Mouse (Mus musculus) urinary bladder, adult 18-20 months (tissue): ENCODE data around the gene Tbl2.

Source experiments
- DNase-seq, 2 experiments: peaks; one replicate each; pipeline ENCODE4 v3.0.0; 2022; ENCODE audit warnings: low spot score in 2 of 2, mixed read lengths in 2 of 2

Gene Tbl2

DNA sequence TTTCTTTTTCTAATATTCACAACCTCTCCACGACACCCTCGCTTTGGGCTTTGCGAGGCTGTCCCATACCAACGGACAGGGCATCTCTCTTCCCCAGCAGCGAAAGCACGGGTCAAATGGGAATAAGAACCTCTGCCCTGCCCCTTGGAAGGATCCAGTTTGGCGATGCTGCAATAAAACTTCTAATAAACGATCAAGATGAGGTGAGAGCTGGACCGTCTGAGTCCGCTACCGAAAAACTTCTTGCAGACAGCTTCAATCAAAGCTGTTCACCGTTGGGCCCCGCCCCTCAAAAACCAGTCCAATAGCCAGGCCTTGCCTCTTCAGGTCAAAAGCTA, 773 bp upstream of the Tbl2 start:
- no peak for DNase-seq

DNA sequence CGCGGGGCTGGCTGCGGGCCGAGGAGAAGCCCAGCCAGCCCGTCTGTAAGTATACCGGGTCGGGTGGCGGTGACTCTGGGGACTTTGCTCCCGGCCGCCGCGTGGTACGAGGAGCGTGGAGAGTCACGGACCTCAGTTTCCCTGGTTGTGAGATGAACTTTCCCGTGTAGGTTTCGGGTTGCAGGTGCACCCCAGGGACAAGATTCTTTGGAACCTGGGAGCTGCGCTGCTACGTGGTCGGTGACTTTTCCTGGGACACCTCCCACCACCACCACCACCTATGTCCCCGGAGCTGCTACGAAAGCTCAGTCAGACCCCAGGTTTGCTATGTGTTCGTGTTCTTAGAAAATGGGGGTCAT, 342 bp downstream of the Tbl2 start:
- no peak for DNase-seq

DNA sequence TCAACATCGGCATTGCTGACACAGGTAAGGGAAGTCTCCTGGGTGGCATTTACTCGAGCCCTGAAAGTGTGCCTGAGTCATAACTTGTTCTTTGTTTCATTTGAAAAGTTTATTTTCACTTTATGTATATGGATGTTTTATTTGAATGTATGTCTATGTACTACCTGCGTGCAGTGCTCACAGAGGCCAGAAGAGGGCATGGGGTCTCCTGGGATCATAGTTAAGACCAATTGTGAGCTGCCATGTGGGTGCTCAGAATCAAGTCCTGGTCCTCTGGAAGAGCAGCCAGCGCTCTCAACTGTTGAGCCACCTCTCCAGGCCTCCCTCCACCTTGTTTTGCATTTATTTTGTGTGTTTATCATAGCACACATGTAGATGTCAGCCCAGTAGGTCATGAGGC, 7.0 kb downstream of the Tbl2 start:
- no peak for DNase-seq

DNA sequence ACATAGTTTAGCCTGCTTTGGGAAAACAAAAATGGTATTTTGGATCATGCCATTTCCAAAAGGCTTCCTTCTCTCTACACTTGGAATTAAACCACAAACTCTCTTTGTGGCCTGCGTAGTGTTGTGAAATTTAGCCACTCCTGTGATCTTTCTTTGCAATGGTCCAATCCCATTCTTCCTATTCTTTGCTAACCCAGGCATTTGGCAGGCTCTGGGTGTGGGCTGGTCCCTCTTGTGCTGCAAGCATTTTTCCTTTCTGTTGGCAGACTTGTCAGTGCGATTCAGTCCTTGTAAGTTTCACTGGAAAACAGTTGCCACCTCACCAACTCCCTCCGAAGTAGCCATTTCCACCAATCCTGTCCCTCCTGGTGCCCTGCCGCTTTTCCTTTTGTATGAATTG, 11.8 kb downstream of the Tbl2 start:
- peak in 1 of 2 experiments; percentile 46 for DNase-seq

DNA sequence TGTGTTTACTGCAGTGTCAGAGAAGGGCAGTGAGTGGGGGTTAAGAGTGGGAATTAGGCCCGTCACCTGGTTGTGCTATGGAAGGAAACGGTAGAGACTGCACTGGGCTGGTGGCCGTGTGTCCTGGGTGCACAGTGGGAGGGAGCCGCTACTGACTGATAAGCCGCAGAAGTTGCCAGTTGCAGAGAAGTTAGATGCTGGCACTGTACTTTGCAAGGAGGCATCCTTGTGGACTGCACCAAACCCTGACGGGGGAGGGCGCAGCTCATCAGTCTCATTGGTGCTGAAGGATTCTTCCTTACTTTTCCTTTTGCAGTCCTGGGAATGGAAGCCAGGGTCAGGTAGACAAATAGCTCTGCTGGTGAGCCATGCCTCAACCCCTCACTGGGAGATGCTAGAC, 12.2 kb downstream of the Tbl2 start:
- DNase-seq, result no peak

DNA sequence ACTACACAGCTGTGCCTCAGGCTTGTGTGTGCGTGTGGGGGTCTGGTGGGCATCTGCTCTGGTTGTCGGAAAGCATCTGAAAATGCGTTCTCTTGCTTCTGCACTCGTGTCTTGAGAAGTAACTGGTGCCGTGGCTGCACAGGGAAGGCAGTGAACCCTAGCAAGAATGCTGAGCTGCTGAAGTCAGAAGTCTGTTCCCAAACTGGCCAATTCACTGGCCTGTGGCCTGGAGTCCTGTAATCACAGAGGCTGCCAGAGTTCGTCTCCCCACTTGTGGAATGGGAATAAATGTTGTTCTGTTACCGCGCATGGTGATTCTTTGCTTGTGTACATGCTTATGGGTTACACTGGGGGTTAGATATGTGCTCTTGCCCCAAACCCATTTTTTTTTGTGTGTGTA, 12.9 kb downstream of the Tbl2 start:
- DNase-seq, result no peak

DNA sequence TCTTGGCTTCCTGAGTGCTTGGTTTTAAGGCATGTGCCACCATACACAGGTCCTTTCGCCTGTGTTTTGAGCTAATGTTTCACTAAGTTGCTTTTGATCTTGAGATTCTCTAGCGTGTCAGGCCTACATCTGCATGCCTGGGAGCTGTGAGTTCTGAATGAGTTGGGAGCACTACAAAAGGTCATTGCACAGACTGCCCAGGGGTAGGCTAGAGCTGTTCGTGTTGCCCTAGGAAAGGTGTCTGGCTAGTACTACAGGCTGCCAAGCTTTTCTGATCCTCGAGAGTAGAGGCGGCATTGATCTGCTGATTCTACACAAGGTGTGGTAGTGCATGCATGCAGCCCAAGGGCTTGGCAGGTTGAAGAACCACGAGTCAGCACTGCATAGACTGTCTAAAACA, 13.4 kb downstream of the Tbl2 start:
- DNase-seq, result no peak

DNA sequence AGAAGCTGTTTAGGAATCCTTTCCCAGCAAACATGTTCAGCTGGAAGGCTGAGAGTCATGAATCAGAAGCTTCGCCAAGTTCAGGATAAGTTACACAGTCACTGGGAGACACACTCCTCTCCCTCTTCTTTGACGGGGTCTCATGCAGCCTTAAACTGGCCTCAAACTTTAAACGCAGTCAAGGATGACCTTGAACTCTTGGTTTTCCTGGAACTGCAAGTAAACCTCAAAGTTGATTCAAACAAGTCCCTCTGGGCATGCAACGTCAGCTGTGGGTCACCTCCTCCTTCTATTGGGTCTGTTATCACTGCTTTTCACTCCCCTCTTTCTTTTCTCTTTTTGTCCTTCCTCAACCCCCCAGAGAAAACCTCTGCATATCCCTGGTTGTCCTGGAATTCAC, 17.5 kb downstream of the Tbl2 start:
- DNase-seq, result no peak

DNA sequence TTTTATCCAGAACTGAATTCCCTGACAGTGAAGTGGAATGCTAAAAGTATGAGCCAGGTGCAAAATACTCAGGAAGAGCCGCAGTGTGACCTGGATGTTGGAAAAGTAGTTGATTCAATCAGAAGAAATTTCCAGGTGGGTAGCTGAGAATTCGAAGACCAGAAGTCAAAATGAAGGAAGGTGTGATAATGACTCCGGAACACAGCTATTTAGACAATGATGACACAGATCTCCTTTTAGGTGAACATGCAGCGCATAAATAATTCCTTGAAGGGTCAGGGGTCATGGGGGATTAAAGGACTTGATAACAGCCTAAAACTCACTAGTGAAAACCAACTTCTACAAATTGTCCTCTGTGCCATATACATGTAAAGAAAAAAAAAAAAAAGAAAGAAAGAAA, 18.0 kb downstream of the Tbl2 start:
- DNase-seq, result no peak

DNA sequence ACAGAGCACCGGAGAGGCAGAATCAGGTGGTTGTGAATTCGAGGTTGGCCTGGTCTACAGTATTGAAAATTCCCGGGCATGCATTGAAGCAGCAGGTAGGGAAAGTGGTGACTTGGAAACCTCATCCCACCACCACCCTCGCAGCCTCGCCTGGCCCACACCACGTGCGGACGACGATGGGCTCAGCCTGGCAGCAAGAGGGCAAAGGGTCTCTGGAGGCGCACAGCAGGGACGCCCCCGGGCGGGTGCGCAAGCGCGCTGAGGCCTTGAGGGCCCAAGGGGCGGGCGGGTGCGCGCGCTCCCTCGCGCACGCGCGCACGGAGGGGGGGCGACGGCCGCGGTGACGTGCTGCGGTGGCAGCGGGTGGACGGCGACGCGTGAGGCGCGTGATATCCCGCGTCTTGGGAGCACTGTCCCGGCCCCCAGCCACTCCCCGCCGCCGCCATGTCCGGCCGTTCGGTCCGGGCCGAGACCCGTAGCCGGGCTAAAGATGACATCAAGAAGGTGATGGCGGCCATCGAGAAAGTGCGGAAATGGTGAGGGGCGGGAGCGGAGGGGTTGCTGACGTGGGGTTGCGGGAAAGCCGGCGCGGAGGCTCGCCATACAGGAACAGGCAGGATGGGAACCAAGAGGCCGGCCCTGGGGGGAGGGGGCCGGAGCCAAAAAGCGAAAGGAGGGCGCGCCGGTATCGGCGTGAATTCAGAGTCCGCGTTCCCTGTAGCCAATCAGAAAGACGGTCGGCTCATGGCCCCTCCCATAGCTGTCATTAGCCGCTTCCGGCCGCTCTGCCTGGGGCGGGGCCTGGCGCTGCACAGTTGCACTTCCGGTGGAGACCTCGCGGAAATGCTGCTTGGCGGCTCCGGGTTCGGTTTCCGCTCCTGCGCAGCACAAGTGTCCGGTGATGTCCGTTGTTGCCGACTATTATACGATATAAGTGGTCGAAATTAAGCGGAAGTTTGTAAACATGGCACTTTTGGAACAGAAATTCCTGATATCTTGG, 18.9 kb downstream of the Tbl2 start, which contains the start of gene Bcl7b:
TSS of gene Bcl7b (plus strand) at position 221 of the 1,000 bp plus-strand sequence.
- peak; percentile 85 to 96 for DNase-seq

DNA sequence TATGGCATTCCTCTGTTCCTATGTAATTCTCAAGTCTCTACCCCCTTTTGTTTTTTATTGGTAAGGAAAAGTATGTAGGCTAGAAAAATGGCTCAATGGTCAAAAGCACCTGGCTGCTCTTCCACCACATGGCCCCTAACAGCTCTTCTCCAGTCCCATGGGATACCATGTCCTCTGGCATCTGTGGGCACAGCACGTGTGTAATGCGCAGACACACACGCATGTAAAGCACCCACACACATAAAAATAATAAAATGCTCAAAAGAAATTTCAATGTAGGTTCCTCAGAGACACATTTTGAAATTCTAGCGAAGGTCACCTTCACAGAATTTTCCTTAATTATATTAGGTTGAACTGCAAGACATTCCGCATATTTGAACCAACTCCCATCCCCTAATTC, 20.0 kb downstream of the Tbl2 start:
- no peak for DNase-seq

DNA sequence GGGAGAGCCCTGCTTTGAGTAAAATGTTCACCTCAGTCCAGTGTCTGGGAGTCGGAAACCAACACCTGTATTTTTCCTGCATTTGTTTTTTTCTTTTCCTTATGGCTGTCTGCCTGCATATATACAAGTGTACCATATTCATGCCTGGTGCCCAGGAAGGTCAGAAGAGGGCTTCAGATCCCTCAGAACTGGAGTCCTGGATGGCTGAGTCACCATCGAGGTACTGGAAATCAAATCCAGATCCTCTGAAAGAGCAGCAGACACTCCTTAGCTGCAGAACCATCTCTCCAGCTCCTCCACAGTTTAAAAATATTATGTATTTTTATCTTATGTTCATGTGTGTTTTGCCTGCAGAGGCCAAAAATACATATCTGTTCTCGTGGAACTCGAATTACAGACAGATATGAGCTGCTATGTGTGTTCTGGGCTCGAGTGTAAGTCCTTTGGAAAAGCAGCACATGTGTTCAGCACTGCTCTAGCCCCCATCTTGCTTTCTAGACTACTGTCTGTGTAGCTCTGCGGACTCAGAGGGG, 22.3 kb downstream of the Tbl2 start:
- DNase-seq, result no peak

DNA sequence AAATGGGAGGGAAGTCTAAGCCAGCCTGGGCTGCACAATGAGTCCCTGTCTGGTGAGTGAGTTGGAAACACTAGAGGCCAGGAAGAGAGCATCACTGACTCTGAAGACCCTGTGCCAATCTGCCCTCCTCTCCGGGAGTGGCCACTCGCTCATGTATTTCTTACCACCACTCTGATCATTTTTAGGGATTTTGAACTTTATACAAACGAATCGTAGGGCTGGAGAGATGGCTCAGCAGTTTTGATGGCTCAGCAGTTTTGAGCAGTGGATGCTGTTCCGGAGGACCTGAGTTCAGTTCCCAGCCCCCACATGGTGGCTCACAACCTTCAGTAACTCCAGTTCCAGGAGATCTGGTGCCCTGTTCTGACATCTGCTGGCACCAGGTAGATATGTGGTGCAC, 23.5 kb downstream of the Tbl2 start:
- DNase-seq, result no peak

DNA sequence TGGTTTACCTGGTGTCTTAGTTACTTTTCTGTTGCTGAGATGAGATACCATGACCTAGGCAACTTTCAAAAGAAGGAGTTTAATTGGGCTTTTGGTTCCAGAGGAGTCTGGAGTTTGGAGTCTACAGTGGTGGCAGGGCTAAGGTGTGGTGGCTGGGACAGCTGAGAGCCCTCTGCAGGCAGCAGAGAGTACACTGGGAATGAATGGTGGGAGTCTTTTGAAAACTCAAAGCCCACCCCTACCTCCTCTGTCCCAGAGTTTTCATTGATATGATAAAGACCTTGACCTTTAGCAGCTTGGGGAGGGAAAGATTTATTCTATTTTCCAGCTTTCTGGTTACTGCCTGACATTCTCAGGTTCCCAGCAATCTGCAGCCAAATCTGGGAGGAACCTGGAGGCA, 25.6 kb downstream of the Tbl2 start:
- no peak for DNase-seq

DNA sequence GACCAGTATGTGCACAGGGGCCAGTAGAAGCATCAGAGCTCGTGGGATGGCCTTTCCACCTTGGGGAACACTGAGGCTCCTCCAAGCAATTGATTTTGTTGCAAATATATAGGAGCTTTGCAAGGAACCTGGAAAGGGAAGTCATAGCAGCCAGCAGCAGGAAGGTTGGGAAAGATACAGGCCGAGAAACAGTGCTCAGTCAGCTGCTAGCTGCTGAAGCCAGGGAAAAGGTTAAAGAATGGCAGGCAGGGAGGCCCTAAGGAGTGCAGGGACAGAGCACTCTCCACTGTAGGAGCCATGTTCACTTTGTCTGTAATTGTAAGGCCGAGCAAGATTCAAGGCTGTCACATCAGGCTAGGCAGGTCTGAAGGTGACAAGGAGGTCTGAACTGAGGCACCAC, 29.1 kb downstream of the Tbl2 start:
- no peak for DNase-seq

DNA sequence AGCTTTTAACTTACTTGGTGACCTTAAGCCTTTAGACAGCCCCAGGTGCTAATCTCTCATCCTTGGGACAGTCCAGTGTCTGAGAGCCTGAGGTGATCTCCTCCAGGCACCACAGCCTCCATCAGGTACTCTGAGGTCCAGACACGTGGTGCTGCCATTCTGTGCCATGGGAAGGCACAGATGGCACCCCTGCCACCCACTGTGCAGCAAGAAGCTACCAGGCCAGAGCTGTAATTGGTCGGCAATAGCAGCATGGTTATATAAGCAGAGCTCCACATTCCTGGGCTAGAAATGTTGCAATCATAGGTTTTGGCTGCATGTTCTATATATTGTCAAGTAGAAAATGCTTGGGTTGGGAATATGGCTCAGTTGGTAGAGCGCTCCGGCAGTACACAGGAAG, 29.5 kb downstream of the Tbl2 start:
- DNase-seq, result no peak

DNA sequence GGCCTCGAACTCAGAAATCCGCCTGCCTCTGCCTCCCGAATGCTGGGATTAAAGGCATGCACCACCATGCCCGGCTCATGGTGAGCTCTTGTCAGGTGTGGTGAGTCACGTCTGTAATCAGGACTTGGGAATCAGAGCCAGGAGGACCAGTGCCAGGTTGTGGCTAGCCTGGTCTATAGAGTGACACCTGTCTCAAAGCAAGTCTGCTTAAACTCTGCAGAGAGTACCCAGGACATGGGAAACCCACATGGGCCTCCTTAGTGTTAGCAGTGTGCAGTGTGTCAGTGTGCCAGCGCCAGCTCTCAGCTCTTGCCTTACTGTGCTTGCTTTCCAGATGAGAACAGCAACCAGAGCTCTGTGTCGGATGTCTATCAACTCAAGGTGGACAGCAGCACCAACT, 30.2 kb downstream of the Tbl2 start:
- DNase-seq, result no peak

DNA sequence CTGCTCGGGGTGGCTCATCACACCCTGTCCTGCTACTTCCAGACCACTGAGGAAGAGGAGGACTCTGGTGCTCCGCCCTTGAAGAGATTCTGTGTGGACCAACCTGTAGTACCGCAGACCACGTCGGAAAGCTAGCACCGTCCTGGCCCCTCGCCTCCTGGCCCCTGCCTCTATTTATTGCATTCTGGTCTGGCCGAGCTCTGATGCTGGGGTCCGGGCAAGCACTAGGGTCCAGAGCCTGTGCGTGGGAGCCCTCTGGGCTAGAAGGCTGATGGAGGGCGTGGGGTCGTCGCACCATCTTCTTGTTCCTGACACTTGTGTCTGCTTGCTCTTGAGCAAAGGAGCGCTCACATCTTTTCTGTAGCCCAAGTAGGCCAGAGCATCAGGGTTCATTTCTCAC, 31.3 kb downstream of the Tbl2 start:
- no peak for DNase-seq

DNA sequence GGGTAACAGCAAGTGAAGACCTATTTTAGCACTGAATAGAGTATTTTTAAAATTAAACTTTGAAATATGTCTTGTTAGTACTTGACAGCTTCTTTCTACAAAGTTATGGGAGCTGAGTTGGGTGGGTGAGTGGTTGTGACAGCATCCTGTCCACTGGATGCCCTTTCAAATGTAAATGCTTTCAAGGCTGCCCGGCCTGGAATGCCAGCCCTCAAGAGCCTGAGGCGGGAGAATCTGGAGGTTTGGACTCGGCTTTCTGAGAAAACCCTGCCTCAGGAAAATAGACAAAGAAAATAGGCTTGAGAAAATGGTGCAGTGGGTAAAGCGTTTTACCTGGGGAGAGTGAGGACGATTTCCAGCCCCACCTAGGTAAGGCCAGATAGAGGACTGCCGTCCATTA, 32.3 kb downstream of the Tbl2 start:
- DNase-seq, result no peak

DNA sequence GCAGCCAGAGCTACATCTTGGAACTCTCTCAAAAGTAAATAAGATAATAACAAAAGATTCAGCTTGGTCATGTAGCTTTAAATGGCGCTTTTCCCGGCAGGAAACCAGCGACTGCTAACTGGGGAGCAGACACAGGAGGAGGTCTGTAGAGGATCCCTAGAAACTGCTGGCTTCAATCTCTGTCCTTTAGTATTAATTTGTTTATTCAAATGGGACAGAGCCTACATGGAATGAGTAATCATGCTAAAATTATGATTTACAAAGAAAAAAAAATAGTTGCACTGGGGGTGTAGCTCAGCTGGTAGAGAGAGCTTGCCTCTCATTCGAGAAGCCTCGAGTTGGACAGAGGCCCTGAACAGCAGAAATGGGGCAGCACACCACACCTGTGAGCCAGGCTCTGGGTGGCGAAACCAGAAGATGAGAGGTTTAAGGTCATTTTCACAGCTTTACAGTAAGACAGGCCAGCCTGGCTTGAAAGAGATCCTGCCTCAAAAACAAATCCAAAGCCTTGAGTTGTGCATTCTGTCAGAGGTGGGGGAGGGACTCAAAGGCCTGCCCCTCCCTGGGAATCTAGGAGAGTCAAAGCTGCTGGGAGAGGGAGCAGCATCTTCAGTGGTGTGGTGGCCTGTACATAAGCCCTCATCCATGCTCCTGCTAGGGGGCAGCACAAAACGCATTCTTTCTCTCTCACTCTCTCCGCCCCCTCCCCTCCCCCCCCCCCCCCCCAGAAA, 33.8 kb downstream of the Tbl2 start:
- peak in 1 of 2 experiments; percentile 9 for DNase-seq

DNA sequence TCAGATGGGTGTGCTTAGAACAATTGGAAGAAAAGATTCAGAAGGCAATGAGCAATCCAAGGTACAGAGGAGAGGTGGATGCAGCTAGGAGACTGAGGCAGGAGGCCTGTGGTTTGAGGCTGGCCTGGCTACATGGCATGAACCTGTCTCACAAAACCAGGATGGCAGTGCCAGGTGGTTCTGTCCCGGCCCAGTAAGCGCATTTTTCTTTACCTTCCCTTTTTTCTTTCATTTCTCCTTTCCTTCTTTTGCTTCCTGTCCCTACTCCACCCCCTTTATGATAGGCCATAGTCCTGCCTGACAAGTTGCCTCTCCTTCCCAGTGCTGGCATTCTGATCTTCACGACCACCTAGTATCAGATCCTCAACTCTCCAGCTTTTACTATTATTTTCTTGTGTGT, 35.6 kb downstream of the Tbl2 start:
- DNase-seq, result no peak

DNA sequence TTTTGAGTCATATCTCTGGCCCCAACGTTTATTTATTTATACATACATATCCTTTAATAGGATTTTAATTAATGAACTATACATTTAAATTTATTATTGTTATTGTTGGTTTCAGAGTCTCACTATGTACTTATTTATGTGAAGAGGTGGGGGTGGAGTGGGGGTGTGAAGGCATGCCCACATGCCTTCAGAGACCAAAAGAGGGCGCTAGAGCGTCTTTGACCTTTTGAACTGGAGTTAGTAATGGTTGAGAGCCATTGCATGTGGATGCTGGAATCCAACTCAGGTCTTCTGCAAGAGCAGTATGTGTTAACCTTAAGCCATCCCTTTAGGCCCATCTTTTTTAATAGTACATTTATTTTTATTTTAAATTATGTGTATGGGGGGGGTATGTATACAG, 36.1 kb downstream of the Tbl2 start:
- DNase-seq, result no peak

DNA sequence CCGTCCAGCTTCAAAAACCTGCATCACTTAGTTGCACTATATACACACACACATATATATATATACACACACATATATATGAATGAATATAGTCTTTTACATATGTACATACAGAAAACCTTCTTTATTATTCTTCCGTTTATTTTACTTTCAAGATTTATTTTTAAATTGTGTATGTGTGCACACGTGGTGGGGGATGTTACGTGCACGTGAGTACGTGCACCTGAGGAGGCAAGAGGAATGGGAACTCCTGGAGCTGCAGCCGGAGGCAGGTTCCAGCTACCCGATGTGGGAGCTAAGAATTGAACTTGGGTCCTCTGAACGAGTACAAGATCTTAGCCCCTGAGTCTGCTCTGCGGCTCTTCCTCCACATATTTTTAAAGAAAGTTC, 36.8 kb downstream of the Tbl2 start:
- DNase-seq, result no peak
